Mouse (Mus musculus): ENCODE results near the gene Lamtor4. TPM values are rescaled to one million over a fixed set of nuclear protein-coding genes. Genes with fewer than 3 reads are reported as not detected.
A peak's percentile ranks its signal among the peaks of the same experiment; 100 is the strongest.

Gene Lamtor4
- polyA plus RNA-seq, 1 experiment from 2014 or later: 87.4 TPM

GRCm38 (mm10) chr5:138227367-138227766, 27.9 kb upstream of the Lamtor4 start:
- H3K4me2 ChIP-seq (ENCODE audit: low read length): no peak overlapping the region
- no peak for ATAC-seq
- no peak overlapping the region for H3K4me3 ChIP-seq (replicated peaks; ENCODE audit: low read length)
- H3K36me3 ChIP-seq (ENCODE audit: control insufficient read depth, insufficient read depth): no peaks in the 10 kb centered on the region
- WGBS: 75% methylated on average over 2 of the region's 2 CpGs
- H3K27me3 ChIP-seq (replicated peaks; ENCODE audit: control insufficient read depth, insufficient read depth, low read length): no peaks in the 10 kb centered on the region
- no peaks in the 10 kb centered on the region for H3K9me3 ChIP-seq (ENCODE audit: control insufficient read depth, low read length)
- H3K4me1 ChIP-seq (replicated peaks; ENCODE audit: control insufficient read depth, insufficient read depth, low read length): no peaks in the 10 kb centered on the region
- no peak overlapping the region for H3K9ac ChIP-seq (replicated peaks; ENCODE audit: low read depth, low read length)
- H3K27ac ChIP-seq (ENCODE audit: low read length): no peak overlapping the region

DNA sequence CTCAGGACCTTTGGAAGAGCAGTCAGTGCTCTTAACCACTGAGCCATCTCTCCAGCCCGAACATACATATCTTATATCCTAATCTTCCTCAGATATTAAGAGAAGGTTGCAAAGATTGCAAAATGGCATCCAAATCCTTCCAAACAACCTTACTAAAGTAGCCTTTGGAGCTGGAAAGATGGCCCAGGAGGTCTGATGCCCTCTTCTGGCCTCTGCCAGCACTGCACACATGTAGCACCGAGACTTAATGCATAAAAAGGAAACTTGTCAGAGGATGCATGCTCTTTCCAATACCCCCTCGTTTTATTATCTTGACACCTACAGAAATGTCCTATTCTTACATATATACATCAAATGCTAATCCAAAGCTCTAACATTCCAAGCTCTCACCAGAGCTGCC, 27.3 kb upstream of the Lamtor4 start:
- no peaks in the 10 kb centered on the region for H3K4me1 ChIP-seq (replicated peaks; ENCODE audit: control insufficient read depth, insufficient read depth, low read length)
- H3K36me3 ChIP-seq (ENCODE audit: control insufficient read depth, insufficient read depth): no peaks in the 10 kb centered on the region
- ATAC-seq: no peak
- WGBS: 52% methylated on average over 3 of the region's 3 CpGs
- H3K4me3 ChIP-seq (replicated peaks; ENCODE audit: low read length): no peak overlapping the region
- no peak overlapping the region for H3K9ac ChIP-seq (replicated peaks; ENCODE audit: low read depth, low read length)
- H3K9me3 ChIP-seq (ENCODE audit: control insufficient read depth, low read length): no peaks in the 10 kb centered on the region
- H3K4me2 ChIP-seq (ENCODE audit: low read length): no peak overlapping the region
- H3K27ac ChIP-seq (ENCODE audit: low read length): no peak overlapping the region
- H3K27me3 ChIP-seq (replicated peaks; ENCODE audit: control insufficient read depth, insufficient read depth, low read length): no peaks in the 10 kb centered on the region

GRCm38 (mm10) chr5:138229511-138229910, 25.8 kb upstream of the Lamtor4 start:
- Histone ChIP-seq H3K4me1 (replicated peaks; ENCODE audit: control insufficient read depth, insufficient read depth, low read length) (no peaks in the 10 kb centered on the region), H3K4me2 (ENCODE audit: low read length) (no peak overlapping the region), H3K36me3 (ENCODE audit: control insufficient read depth, insufficient read depth) (no peaks in the 10 kb centered on the region), H3K27ac (ENCODE audit: low read length) (no peak overlapping the region), H3K27me3 (replicated peaks; ENCODE audit: control insufficient read depth, insufficient read depth, low read length) (no peaks in the 10 kb centered on the region), H3K9ac (replicated peaks; ENCODE audit: low read depth, low read length) (no peak overlapping the region), H3K9me3 (ENCODE audit: control insufficient read depth, low read length) (no peaks in the 10 kb centered on the region), H3K4me3 (replicated peaks; ENCODE audit: low read length) (no peak overlapping the region)
- WGBS: 91% methylated on average over 3 of the region's 3 CpGs
- no peak for ATAC-seq

- no peak overlapping the region for H3K9ac ChIP-seq (replicated peaks; ENCODE audit: low read depth, low read length)
- H3K27me3 ChIP-seq (replicated peaks; ENCODE audit: control insufficient read depth, insufficient read depth, low read length): no peaks in the 10 kb centered on the region
- H3K4me3 ChIP-seq (replicated peaks; ENCODE audit: low read length): no peak overlapping the region
- H3K9me3 ChIP-seq (ENCODE audit: control insufficient read depth, low read length): no peaks in the 10 kb centered on the region
- no peak overlapping the region for H3K27ac ChIP-seq (ENCODE audit: low read length)
- H3K4me2 ChIP-seq (ENCODE audit: low read length): no peak overlapping the region
- no peak for ATAC-seq
- 73% methylated on average over 2 of the region's 2 CpGs for whole genome bisulfite sequencing
- H3K4me1 ChIP-seq (replicated peaks; ENCODE audit: control insufficient read depth, insufficient read depth, low read length): no peaks in the 10 kb centered on the region
- H3K36me3 ChIP-seq (ENCODE audit: control insufficient read depth, insufficient read depth): no peaks in the 10 kb centered on the region
Observed at GRCm38 (mm10) chr5:138233778-138234177, 21.5 kb upstream of the Lamtor4 start.

GRCm38 (mm10) chr5:138234224-138234623, 21.1 kb upstream of the Lamtor4 start:
- Histone ChIP-seq H3K27ac (ENCODE audit: low read length) (no peak overlapping the region), H3K9me3 (ENCODE audit: control insufficient read depth, low read length) (no peaks in the 10 kb centered on the region), H3K4me2 (ENCODE audit: low read length) (no peak overlapping the region), H3K36me3 (ENCODE audit: control insufficient read depth, insufficient read depth) (no peaks in the 10 kb centered on the region), H3K27me3 (replicated peaks; ENCODE audit: control insufficient read depth, insufficient read depth, low read length) (no peaks in the 10 kb centered on the region), H3K9ac (replicated peaks; ENCODE audit: low read depth, low read length) (no peak overlapping the region), H3K4me1 (replicated peaks; ENCODE audit: control insufficient read depth, insufficient read depth, low read length) (no peaks in the 10 kb centered on the region), H3K4me3 (replicated peaks; ENCODE audit: low read length) (no peak overlapping the region)
- no peak for ATAC-seq

DNA sequence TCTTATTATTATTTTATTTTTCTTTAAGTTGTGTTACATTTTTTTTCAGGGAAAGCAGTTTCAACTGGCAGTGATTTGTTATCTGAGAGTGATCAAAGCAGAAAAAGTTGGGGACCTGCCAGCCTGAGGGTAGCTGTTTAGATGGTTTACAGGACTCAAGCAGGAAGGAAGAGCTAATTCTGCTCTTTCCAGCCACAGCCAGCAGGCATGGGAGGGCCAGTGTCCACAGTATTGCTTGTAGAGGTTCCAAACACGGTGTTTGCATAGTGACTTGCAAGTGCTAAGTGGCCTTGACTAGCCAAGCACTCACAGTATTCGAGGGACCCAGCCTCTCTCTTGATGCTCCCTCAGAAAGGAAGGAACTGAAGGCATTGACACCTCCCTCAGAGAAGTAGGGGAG, 13.8 kb upstream of the Lamtor4 start:
- WGBS: 56% methylated on average over 2 of the region's 2 CpGs
- H3K27me3 ChIP-seq (replicated peaks; ENCODE audit: control insufficient read depth, insufficient read depth, low read length): no peaks in the 10 kb centered on the region
- H3K4me2 ChIP-seq (ENCODE audit: low read length): no peak overlapping the region
- no peaks in the 10 kb centered on the region for H3K9me3 ChIP-seq (ENCODE audit: control insufficient read depth, low read length)
- H3K9ac ChIP-seq (replicated peaks; ENCODE audit: low read depth, low read length): no peak overlapping the region
- H3K27ac ChIP-seq (ENCODE audit: low read length): no peak overlapping the region
- H3K4me1 ChIP-seq (replicated peaks; ENCODE audit: control insufficient read depth, insufficient read depth, low read length): no peaks in the 10 kb centered on the region
- no peak overlapping the region for H3K4me3 ChIP-seq (replicated peaks; ENCODE audit: low read length)
- ATAC-seq: no peak
- no peaks in the 10 kb centered on the region for H3K36me3 ChIP-seq (ENCODE audit: control insufficient read depth, insufficient read depth)

DNA sequence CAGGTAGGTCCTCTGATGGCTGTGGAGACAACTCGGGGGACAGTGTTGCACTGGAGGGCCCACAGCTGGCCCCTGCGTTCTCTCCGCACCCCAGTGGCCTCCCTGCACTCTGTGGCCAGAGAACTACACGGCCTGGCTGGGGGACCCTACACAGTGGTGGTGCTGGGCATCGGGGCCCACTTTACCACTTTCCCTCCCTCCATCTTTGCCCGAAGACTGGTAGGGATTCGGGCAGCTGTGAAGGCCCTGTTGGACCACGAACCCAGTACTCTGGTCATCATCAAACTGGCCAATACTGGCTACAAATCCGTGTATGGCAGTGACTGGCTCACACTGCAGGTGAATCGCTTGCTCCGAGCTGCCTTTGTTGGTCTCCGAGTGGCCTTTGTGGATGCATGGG, 4.1 kb upstream of the Lamtor4 start:
- WGBS: 85% methylated on average over 12 of the region's 12 CpGs
- Histone ChIP-seq H3K4me3 (replicated peaks; ENCODE audit: low read length) (no peak overlapping the region), H3K36me3 (ENCODE audit: control insufficient read depth, insufficient read depth) (no peaks in the 10 kb centered on the region), H3K4me2 (ENCODE audit: low read length) (no peak overlapping the region), H3K9ac (replicated peaks; ENCODE audit: low read depth, low read length) (no peak overlapping the region), H3K27me3 (replicated peaks; ENCODE audit: control insufficient read depth, insufficient read depth, low read length) (no peaks in the 10 kb centered on the region), H3K9me3 (ENCODE audit: control insufficient read depth, low read length) (no peaks in the 10 kb centered on the region), H3K4me1 (replicated peaks; ENCODE audit: control insufficient read depth, insufficient read depth, low read length) (peaks cover 6% of the 10 kb centered on the region), H3K27ac (ENCODE audit: low read length) (no peak overlapping the region)
- no peak for ATAC-seq

GRCm38 (mm10) chr5:138253061-138253460, 2.2 kb upstream of the Lamtor4 start:
- Histone ChIP-seq H3K36me3 (ENCODE audit: control insufficient read depth, insufficient read depth) (no peaks in the 10 kb centered on the region), H3K4me3 (replicated peaks; ENCODE audit: low read length) (no peak overlapping the region), H3K27me3 (replicated peaks; ENCODE audit: control insufficient read depth, insufficient read depth, low read length) (no peaks in the 10 kb centered on the region), H3K27ac (ENCODE audit: low read length) (no peak overlapping the region), H3K4me1 (replicated peaks; ENCODE audit: control insufficient read depth, insufficient read depth, low read length) (peaks cover 10% of the 10 kb centered on the region), H3K9me3 (ENCODE audit: control insufficient read depth, low read length) (no peaks in the 10 kb centered on the region), H3K9ac (replicated peaks; ENCODE audit: low read depth, low read length) (no peak overlapping the region), H3K4me2 (ENCODE audit: low read length) (no peak overlapping the region)
- ATAC-seq: no peak
- 94% methylated on average over 3 of the region's 3 CpGs for WGBS

GRCm38 (mm10) chr5:138256094-138256467, 799 bp downstream of the Lamtor4 start:
- Histone ChIP-seq H3K4me1 (replicated peaks; ENCODE audit: control insufficient read depth, insufficient read depth, low read length) (peaks cover 10% of the 10 kb centered on the region), H3K27me3 (replicated peaks; ENCODE audit: control insufficient read depth, insufficient read depth, low read length) (no peaks in the 10 kb centered on the region), H3K36me3 (ENCODE audit: control insufficient read depth, insufficient read depth) (peaks cover 14% of the 10 kb centered on the region; the same call in 1 of the 2 replicates), H3K4me2 (ENCODE audit: low read length) (peak overlapping the region; percentile 93), H3K27ac (ENCODE audit: low read length) (peak overlapping the region; percentile 72), H3K9ac (replicated peaks; ENCODE audit: low read depth, low read length) (peak overlapping the region; percentile 62), H3K9me3 (ENCODE audit: control insufficient read depth, low read length) (no peaks in the 10 kb centered on the region), H3K4me3 (replicated peaks; ENCODE audit: low read length) (peak overlapping the region; percentile 76)
- WGBS: 16% methylated on average over 7 of the region's 7 CpGs
- no peak for ATAC-seq

GRCm38 (mm10) chr5:138256966-138257584, 1.8 kb downstream of the Lamtor4 start:
- Histone ChIP-seq H3K36me3 (ENCODE audit: control insufficient read depth, insufficient read depth) (peaks cover 17% of the 10 kb centered on the region), H3K4me2 (ENCODE audit: low read length) (no peak overlapping the region), H3K27me3 (replicated peaks; ENCODE audit: control insufficient read depth, insufficient read depth, low read length) (no peaks in the 10 kb centered on the region), H3K27ac (ENCODE audit: low read length) (no peak overlapping the region), H3K4me1 (replicated peaks; ENCODE audit: control insufficient read depth, insufficient read depth, low read length) (peaks cover 10% of the 10 kb centered on the region), H3K9ac (replicated peaks; ENCODE audit: low read depth, low read length) (no peak overlapping the region), H3K9me3 (ENCODE audit: control insufficient read depth, low read length) (no peaks in the 10 kb centered on the region), H3K4me3 (replicated peaks; ENCODE audit: low read length) (no peak overlapping the region)
- no peak for ATAC-seq
- 91% methylated on average over 10 of the region's 10 CpGs for WGBS
